In genomic region chr13:97295853-97296219, GRCm38 (mm10) we compare ENCODE assay signal across 11 mouse cellular contexts. TPM values are rescaled to one million over a fixed set of nuclear protein-coding genes. Genes with fewer than 3 reads are reported as not detected.
A peak's percentile ranks its signal among the peaks of the same experiment; 100 is the strongest.
DNase-seq lines count a peak whose midpoint lies in the region; ATAC-seq and TF ChIP-seq lines count a peak whose summit lies in the region.
"Had no signal": no experiment of that assay in that cellular context is flagged by ENCODE, and none has a peak within 500 bp of the region (broad histone marks: within the 10 kb centered on the region; RNA-seq: fewer than 3 reads in every experiment).

No protein-coding gene starts in this region.

- DNase-seq in forebrain, embryonic 10.5 days (ENCODE audit: extremely low spot score, low spot score): no peak
- no peak for DNase-seq in kidney, adult 2 months
- DNase-seq in layer of hippocampus, postnatal 14 days (ENCODE audit: low spot score in 2 of 2): no peak
- DNase-seq: cerebellum, adult 11-12 months; midbrain, embryonic 14.5 days had no signal

- H3K27ac ChIP-seq in forebrain, embryonic 10.5 days: peak overlapping the region; percentile 65
- H3K27ac ChIP-seq in forebrain, embryonic 15.5 days (replicated peaks): no peak overlapping the region
- peak overlapping the region; percentile 71; the same call in 1 of the 2 replicates for H3K27ac ChIP-seq in kidney, adult 2 months (ENCODE audit: insufficient read depth, low read depth, low read length)
- H3K27ac ChIP-seq in kidney, embryonic 14.5 days (ENCODE audit: low read depth, low read length): no peak overlapping the region
- peak overlapping the region; percentile 34 for H3K27ac ChIP-seq in intestine, embryonic 15.5 days

- no peak for TF ChIP-seq POLR2A in kidney, adult 2 months (IDR thresholded peaks at IDR 0.05; ENCODE audit: low read depth, low read length)

- no peak overlapping the region for H3K4me3 ChIP-seq in forebrain, embryonic 10.5 days
- no peak overlapping the region for H3K4me3 ChIP-seq in forebrain, embryonic 15.5 days
- no peak overlapping the region for H3K4me3 ChIP-seq in kidney, adult 2 months (ENCODE audit: insufficient read depth, low read depth, low read length)
- no peak overlapping the region for H3K4me3 ChIP-seq in kidney, embryonic 14.5 days (ENCODE audit: low read length)
- H3K4me3 ChIP-seq in E14TG2a.4 (replicated peaks; ENCODE audit: low read length): peak overlapping the region; percentile 70
- H3K4me3 ChIP-seq in intestine, embryonic 15.5 days (replicated peaks): no peak overlapping the region

- TF ChIP-seq CTCF in kidney, adult 2 months (conservative IDR thresholded peaks at IDR 0.05; ENCODE audit: insufficient read depth, insufficient read length, low read depth, low read length): no peak
- no peak for TF ChIP-seq CTCF in E14TG2a.4 (conservative IDR thresholded peaks at IDR 0.05; ENCODE audit: low read length)

- no peak overlapping the region for H3K9ac ChIP-seq in forebrain, embryonic 15.5 days (replicated peaks)
- H3K9ac ChIP-seq in kidney, embryonic 14.5 days (ENCODE audit: low read depth, low read length): no peak overlapping the region
- no peak overlapping the region for H3K9ac ChIP-seq in intestine, embryonic 15.5 days

- 72% methylated on average over 11 of the region's 11 CpGs for WGBS in forebrain, embryonic 10.5 days
- 85% methylated on average over 11 of the region's 11 CpGs for WGBS in forebrain, embryonic 15.5 days
- 60% methylated on average over 11 of the region's 11 CpGs for WGBS in kidney, adult 2 months
- WGBS in kidney, embryonic 14.5 days: 78% methylated on average over 11 of the region's 11 CpGs
- 65% methylated on average over 11 of the region's 11 CpGs for WGBS in intestine, embryonic 15.5 days

- H3K27me3 ChIP-seq in forebrain, embryonic 10.5 days (ENCODE audit: poor library complexity, severe bottlenecking): peaks cover 24% of the 10 kb centered on the region
- no peaks in the 10 kb centered on the region for H3K27me3 ChIP-seq in forebrain, embryonic 15.5 days
- no peaks in the 10 kb centered on the region for H3K27me3 ChIP-seq in kidney, adult 2 months (replicated peaks; ENCODE audit: control insufficient read depth, insufficient read depth, low read length)
- no peaks in the 10 kb centered on the region for H3K27me3 ChIP-seq in kidney, embryonic 14.5 days (ENCODE audit: control insufficient read depth, insufficient read depth, low read length)
- no peaks in the 10 kb centered on the region for H3K27me3 ChIP-seq in E14TG2a.4 (ENCODE audit: insufficient read depth, low read length)
- H3K27me3 ChIP-seq in intestine, embryonic 15.5 days (replicated peaks): no peaks in the 10 kb centered on the region

- H3K9me3 ChIP-seq in forebrain, embryonic 10.5 days: no peaks in the 10 kb centered on the region
- H3K9me3 ChIP-seq in forebrain, embryonic 15.5 days: no peaks in the 10 kb centered on the region
- no peaks in the 10 kb centered on the region for H3K9me3 ChIP-seq in kidney, embryonic 14.5 days (ENCODE audit: control insufficient read depth, low read length)
- H3K9me3 ChIP-seq in E14TG2a.4 (ENCODE audit: low read length): no peaks in the 10 kb centered on the region
- no peaks in the 10 kb centered on the region for H3K9me3 ChIP-seq in intestine, embryonic 15.5 days

- ATAC-seq in forebrain, embryonic 15.5 days (replicated peaks): no peak
- ATAC-seq in kidney, embryonic 14.5 days (ENCODE audit: low FRiP score, low TSS enrichment): no peak
- ATAC-seq in intestine, embryonic 15.5 days: no peak; the same call in 1 of the 2 replicates
- ATAC-seq in erythroid progenitor cell, adult 5-6 weeks (replicated peaks; ENCODE audit: low FRiP score, poor library complexity, severe bottlenecking): no peak
- ATAC-seq: forebrain, embryonic 14.5 days had no signal

- no peaks in the 10 kb centered on the region for H3K36me3 ChIP-seq in forebrain, embryonic 10.5 days (replicated peaks)
- H3K36me3 ChIP-seq in forebrain, embryonic 15.5 days: no peaks in the 10 kb centered on the region
- no peaks in the 10 kb centered on the region for H3K36me3 ChIP-seq in kidney, adult 2 months (ENCODE audit: control insufficient read depth, insufficient read depth, low read length)
- no peaks in the 10 kb centered on the region for H3K36me3 ChIP-seq in kidney, embryonic 14.5 days (ENCODE audit: control insufficient read depth, insufficient read depth, low read length)
- H3K36me3 ChIP-seq in E14TG2a.4 (ENCODE audit: insufficient read depth, low read length): no peaks in the 10 kb centered on the region
- H3K36me3 ChIP-seq in intestine, embryonic 15.5 days: no peaks in the 10 kb centered on the region

- H3K4me2 ChIP-seq in forebrain, embryonic 15.5 days (replicated peaks): no peak overlapping the region
- H3K4me2 ChIP-seq in kidney, embryonic 14.5 days (replicated peaks; ENCODE audit: low read depth, low read length): no peak overlapping the region
- 0 out of 2 replicates have a peak overlapping the region, but pooled peaks have one; percentile 3 for H3K4me2 ChIP-seq in intestine, embryonic 15.5 days (replicated peaks)

- peaks cover 46% of the 10 kb centered on the region for H3K4me1 ChIP-seq in forebrain, embryonic 10.5 days
- peaks cover 30% of the 10 kb centered on the region for H3K4me1 ChIP-seq in forebrain, embryonic 15.5 days
- H3K4me1 ChIP-seq in kidney, adult 2 months (ENCODE audit: control insufficient read depth, insufficient read depth, low read length): peaks cover 14% of the 10 kb centered on the region
- 0 out of 2 replicates have a peak, but pooled peaks cover 10% of the 10 kb centered on the region for H3K4me1 ChIP-seq in kidney, embryonic 14.5 days (ENCODE audit: control insufficient read depth, insufficient read depth, low read length)
- H3K4me1 ChIP-seq in E14TG2a.4 (replicated peaks; ENCODE audit: low read depth, low read length): peaks cover 82% of the 10 kb centered on the region
- H3K4me1 ChIP-seq in intestine, embryonic 15.5 days (replicated peaks): peaks cover 15% of the 10 kb centered on the region

RNA-seq across cellular contexts. Expression of gene Enc1, which starts 54.9 kb away (rescaled TPM):
- polyA plus RNA-seq in forebrain, embryonic 10.5 days (2016; fragmentation: Nextera tagmentation; extraction: Ambion mirVana): 7.8 and 10.0 TPM in 2 replicates
- 82.4 and 103 TPM in 2 replicates for polyA plus RNA-seq in forebrain, embryonic 15.5 days (2015; fragmentation: Nextera tagmentation; extraction: Ambion mirVana)
- 2.7 and 3.6 TPM in 2 replicates for polyA plus RNA-seq in kidney, adult 2 months (2012; rRNA removed)
- polyA plus RNA-seq in kidney, embryonic 14.5 days (2014; fragmentation: Nextera tagmentation; extraction: Ambion mirVana): 14.2 and 14.6 TPM in 2 replicates
- polyA plus RNA-seq in intestine, embryonic 15.5 days (2015; fragmentation: Nextera tagmentation; extraction: Ambion mirVana): 6.0 and 6.1 TPM in 2 replicates
- total RNA-seq in layer of hippocampus, postnatal 14 days (2021): 100 to 1,000 TPM; 582 to 626 TPM
- 0.36 and 1.7 TPM in 2 replicates for total RNA-seq in erythroid progenitor cell, adult 5-6 weeks (2015; ENCODE audit: low replicate concordance)
- under 0.01 and 1.1 TPM in 2 replicates for total RNA-seq in erythroid progenitor cell, adult 5-6 weeks (2017; ENCODE audit: low replicate concordance)

Comparison
In these comparisons a context has a peak if more than half of its experiments do, and no peak if none do; other contexts are left out.
1. H3K27ac ChIP-seq: peak in forebrain, embryonic 10.5 days (single experiment), kidney, adult 2 months (single experiment) and intestine, embryonic 15.5 days (single experiment); none in forebrain, embryonic 15.5 days (single experiment) and kidney, embryonic 14.5 days (single experiment).